Mouse (Mus musculus) MN1 (cell line): ENCODE data around the gene Ly6g6c.

Experiments used
- DNase-seq: peaks from one replicate; pipeline ENCODE4 v3.0.0-alpha.2; 2016; ENCODE audit warnings: low spot score

The Ly6g6c gene

DNA sequence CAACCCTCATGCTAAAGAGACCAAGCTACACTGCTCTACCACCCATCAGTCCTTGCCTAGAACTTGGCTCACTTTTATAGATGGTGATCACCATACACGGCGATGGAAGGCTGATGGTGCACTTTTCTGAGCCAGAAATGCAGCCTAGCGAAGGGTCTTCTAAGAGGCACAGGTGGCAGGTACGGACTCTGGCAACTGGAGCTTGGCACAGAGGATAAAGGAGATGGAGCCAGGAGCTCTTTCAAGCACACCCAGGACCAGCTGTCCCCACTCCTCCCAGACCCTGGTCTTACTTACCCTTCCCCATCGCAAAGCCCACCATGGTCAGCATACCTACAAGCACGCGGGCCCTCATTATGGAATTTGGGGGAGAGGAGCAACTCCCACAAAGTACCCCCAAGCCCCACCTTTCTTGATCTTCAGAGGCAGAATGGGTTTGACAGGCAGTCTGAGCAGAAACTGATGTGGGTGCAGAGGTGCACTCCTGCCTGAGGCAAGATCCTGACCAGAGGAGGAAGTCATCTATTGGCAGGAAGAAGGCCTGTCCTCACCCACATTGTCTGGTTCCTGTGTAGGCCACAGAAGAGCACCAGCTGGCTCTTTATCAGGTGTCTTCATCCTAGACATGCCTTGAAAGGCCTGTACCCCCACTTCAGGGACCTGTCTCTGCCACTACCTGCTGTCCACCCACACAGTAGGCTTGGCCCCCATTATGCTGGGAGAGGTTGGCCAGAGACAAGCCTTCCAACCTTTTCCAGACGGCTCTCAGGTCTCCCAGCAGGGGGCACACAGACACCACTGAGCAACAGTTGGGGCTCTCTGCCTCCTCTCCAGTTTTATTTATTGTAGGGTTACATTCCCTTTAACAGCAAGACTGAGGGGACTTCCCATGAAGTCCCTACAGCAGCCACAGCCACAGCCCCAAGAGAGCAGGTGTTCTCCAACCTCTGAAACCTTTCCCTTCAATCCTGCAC is 50.1 kb downstream of the Ly6g6c start, which contains the start of gene Ly6g5b:
Gene Ly6g5b (minus strand): TSS at position 383 of the 974 bp plus-strand sequence.
- peak; percentile 53 for DNase-seq
